Comparison of ENCODE assay signal across 17 mouse cellular contexts in genomic region chr5:139351628-139352027, GRCm38 (mm10). TPM values are rescaled to one million over a fixed set of nuclear protein-coding genes. Genes with fewer than 3 reads are reported as not detected.
A peak's percentile ranks its signal among the peaks of the same experiment; 100 is the strongest.
DNase-seq lines count a peak whose midpoint lies in the region; ATAC-seq and TF ChIP-seq lines count a peak whose summit lies in the region.
"Had no signal": no experiment of that assay in that cellular context is flagged by ENCODE, and none has a peak within 500 bp of the region (broad histone marks: within the 10 kb centered on the region; RNA-seq: fewer than 3 reads in every experiment).

No protein-coding gene starts in this region.

- peaks cover 29% of the 10 kb centered on the region for H3K27me3 ChIP-seq in heart, embryonic 15.5 days
- no peaks in the 10 kb centered on the region; the same call in 1 of the 2 replicates for H3K27me3 ChIP-seq in intestine, embryonic 15.5 days (replicated peaks)
- no peaks in the 10 kb centered on the region for H3K27me3 ChIP-seq in small intestine, adult 2 months (ENCODE audit: control insufficient read depth, insufficient read depth, low read length)

- intact Hi-C loops in heart, postnatal 10 days (cut with DNase I), result loop anchor here (10.0 kb wide), 1 partner anchor 313 kb away; no protein-coding TSS in a partner anchor

- no peak; the same call in 1 of the 2 replicates for ATAC-seq in heart, embryonic 15.5 days (replicated peaks; ENCODE audit: insufficient number of reproducible peaks, insufficient read depth, low FRiP score, low read depth)
- ATAC-seq in intestine, embryonic 15.5 days, result peak; percentile 66
- ATAC-seq: forebrain, embryonic 16.5 days had no signal

- no peak overlapping the region for H3K4me3 ChIP-seq in heart, embryonic 15.5 days
- peak overlapping the region; percentile 40 for H3K4me3 ChIP-seq in intestine, embryonic 15.5 days (replicated peaks)
- no peak overlapping the region for H3K4me3 ChIP-seq in small intestine, adult 2 months (ENCODE audit: low read depth, low read length)

- no peaks in the 10 kb centered on the region for H3K36me3 ChIP-seq in heart, embryonic 15.5 days
- no peaks in the 10 kb centered on the region for H3K36me3 ChIP-seq in intestine, embryonic 15.5 days
- no peaks in the 10 kb centered on the region for H3K36me3 ChIP-seq in small intestine, adult 2 months (ENCODE audit: control insufficient read depth, insufficient read depth, low read length)

- H3K9ac ChIP-seq in heart, embryonic 15.5 days, result no peak overlapping the region; the same call in 1 of the 2 replicates
- H3K9ac ChIP-seq in intestine, embryonic 15.5 days, result peak overlapping the region; percentile 50

- no peaks in the 10 kb centered on the region for H3K9me3 ChIP-seq in heart, embryonic 15.5 days (replicated peaks)
- no peaks in the 10 kb centered on the region for H3K9me3 ChIP-seq in intestine, embryonic 15.5 days

- no peak for TF ChIP-seq POLR2A in small intestine, adult 2 months (IDR thresholded peaks at IDR 0.05; ENCODE audit: low read depth, low read length)

- WGBS in heart, embryonic 15.5 days, result 32% methylated on average over 8 of the region's 8 CpGs
- 20% methylated on average over 8 of the region's 8 CpGs for WGBS in intestine, embryonic 15.5 days
- 19% methylated on average over 8 of the region's 8 CpGs for WGBS in small intestine, adult 2 months

- no peak for TF ChIP-seq CTCF in small intestine, adult 2 months (IDR thresholded peaks at IDR 0.05; ENCODE audit: extremely low read depth, insufficient read length, insufficient replicate concordance, low read depth, low read length)

- H3K27ac ChIP-seq in heart, embryonic 15.5 days, result peak overlapping the region; percentile 27; the same call in 1 of the 2 replicates
- peak overlapping the region; percentile 92 for H3K27ac ChIP-seq in intestine, embryonic 15.5 days
- H3K27ac ChIP-seq in small intestine, adult 2 months (ENCODE audit: insufficient read depth, low read depth, low read length), result peak overlapping the region; percentile 6; the same call in 1 of the 2 replicates

- no peak for DNase-seq in heart, postnatal 10 days
- DNase-seq in retina, postnatal 1 day, result peak; percentile 55
- no peak for DNase-seq in retina, embryonic 14.5 days (ENCODE audit: low spot score)
- no peak for DNase-seq in embryo, embryonic 10.5 days (ENCODE audit: low spot score)
- DNase-seq in kidney, postnatal 36 days, result no peak
- DNase-seq: adrenal gland, postnatal 25 days; cerebellum, adult 11 months; embryo, embryonic 11 days; right cerebral cortex, postnatal 25 days had no signal

- no peak overlapping the region for H3K4me2 ChIP-seq in heart, embryonic 15.5 days
- peak overlapping the region; percentile 55 for H3K4me2 ChIP-seq in intestine, embryonic 15.5 days (replicated peaks)

- H3K4me1 ChIP-seq in heart, embryonic 15.5 days (replicated peaks), result peaks cover 12% of the 10 kb centered on the region
- H3K4me1 ChIP-seq in intestine, embryonic 15.5 days (replicated peaks), result peaks cover 37% of the 10 kb centered on the region
- H3K4me1 ChIP-seq in small intestine, adult 2 months (ENCODE audit: control insufficient read depth, insufficient read depth, insufficient read length, low read length), result peaks cover 43% of the 10 kb centered on the region

RNA-seq across cellular contexts. Expression of gene Cox19, which starts 0.4 kb away (rescaled TPM):
- 69.7 and 77.3 TPM in 2 replicates for polyA plus RNA-seq in heart, embryonic 15.5 days (2015; fragmentation: Nextera tagmentation; extraction: Ambion mirVana)
- total RNA-seq in heart, postnatal 10 days (2021), result 10 to 100 TPM; 88.8 to 96.4 TPM
- polyA plus RNA-seq in intestine, embryonic 15.5 days (2015; fragmentation: Nextera tagmentation; extraction: Ambion mirVana), result 162 and 168 TPM in 2 replicates
- polyA plus RNA-seq in small intestine, adult 2 months (2012; rRNA removed), result 58.8 and 104 TPM in 2 replicates

RNA-seq across cellular contexts. Expression of gene Cyp2w1, which starts 0.8 kb away (rescaled TPM):
- 0.47 TPM in 1 of 2 replicates, not detected in the other for polyA plus RNA-seq in heart, embryonic 15.5 days (2015; fragmentation: Nextera tagmentation; extraction: Ambion mirVana)
- total RNA-seq in heart, postnatal 10 days (2021), result not detected
- 23.5 and 25.8 TPM in 2 replicates for polyA plus RNA-seq in intestine, embryonic 15.5 days (2015; fragmentation: Nextera tagmentation; extraction: Ambion mirVana)
- polyA plus RNA-seq in small intestine, adult 2 months (2012; rRNA removed), result 0.32 and 2.0 TPM in 2 replicates
- total RNA-seq: adrenal gland, postnatal 25 days; gastrocnemius, postnatal 4 days; layer of hippocampus, adult 8-10 months; left cerebral cortex, postnatal 36 days had no signal
- polyA plus RNA-seq: forebrain, embryonic 16.5 days; neural tube, embryonic 11.5 days had no signal

RNA-seq across cellular contexts. Expression of gene Gpr146, which starts 25.9 kb away (rescaled TPM):
- polyA plus RNA-seq in heart, embryonic 15.5 days (2015; fragmentation: Nextera tagmentation; extraction: Ambion mirVana), result 14.0 and 14.7 TPM in 2 replicates
- 10 to 100 TPM; 33.7 to 37.2 TPM for total RNA-seq in heart, postnatal 10 days (2021)
- polyA plus RNA-seq in intestine, embryonic 15.5 days (2015; fragmentation: Nextera tagmentation; extraction: Ambion mirVana), result 2.2 and 2.7 TPM in 2 replicates
- 4.0 and 6.8 TPM in 2 replicates for polyA plus RNA-seq in small intestine, adult 2 months (2012; rRNA removed)

RNA-seq across cellular contexts. Expression of gene Adap1, which starts 26.2 kb away (rescaled TPM):
- 1.9 and 3.1 TPM in 2 replicates for polyA plus RNA-seq in heart, embryonic 15.5 days (2015; fragmentation: Nextera tagmentation; extraction: Ambion mirVana)
- 1 to 10 TPM; 1.6 to 1.8 TPM for total RNA-seq in heart, postnatal 10 days (2021)
- 20.1 and 20.5 TPM in 2 replicates for polyA plus RNA-seq in intestine, embryonic 15.5 days (2015; fragmentation: Nextera tagmentation; extraction: Ambion mirVana)
- 57.8 and 234 TPM in 2 replicates for polyA plus RNA-seq in small intestine, adult 2 months (2012; rRNA removed)

RNA-seq across cellular contexts. Expression of gene C130050O18Rik, which starts 53.5 kb away (rescaled TPM):
- 0.63 and 0.76 TPM in 2 replicates for polyA plus RNA-seq in heart, embryonic 15.5 days (2015; fragmentation: Nextera tagmentation; extraction: Ambion mirVana)
- under 1 TPM; 0.74 to 0.93 TPM for total RNA-seq in heart, postnatal 10 days (2021)
- polyA plus RNA-seq in intestine, embryonic 15.5 days (2015; fragmentation: Nextera tagmentation; extraction: Ambion mirVana), result 0.81 and 0.85 TPM in 2 replicates
- polyA plus RNA-seq in small intestine, adult 2 months (2012; rRNA removed), result 3.0 and 3.5 TPM in 2 replicates

Comparison
In these comparisons a context has a peak if more than half of its experiments do, and no peak if none do; other contexts are left out.
1. H3K27ac ChIP-seq: peak in every context shown above with its lines; median percentile 92 in intestine, embryonic 15.5 days; 27 in heart, embryonic 15.5 days; 6 in small intestine, adult 2 months.